Mouse (Mus musculus) embryonic facial prominence, embryonic 11.5 days (tissue): ENCODE results near the gene Trim47. TPM values are rescaled to one million over a fixed set of nuclear protein-coding genes. Genes with fewer than 3 reads are reported as not detected.
"Not testable (repeated sequence)": the region's sequence is repeated elsewhere in the genome, so short reads cannot be mapped to it uniquely, and the experiment has no call there.

Experiments
- ATAC-seq: fragments of 200-750 bp; cut with Nextera tagmentation; replicated peaks from 2 replicates; pipeline ENCODE4 v1.8.0; 2017; ENCODE audit warnings: low read depth; ENCODE audit not compliant: insufficient number of reproducible peaks, low FRiP score, low TSS enrichment
- DNase-seq: peaks from one replicate; pipeline ENCODE4 v3.0.0-alpha.2; 2015; ENCODE audit warnings: low spot score
- H3K27ac ChIP-seq: fragments of 300-500 bp; sonication (generic); replicated peaks from 2 replicates; pipeline ENCODE4 v1.5.1; 2014; ENCODE audit warnings: mild to moderate bottlenecking, low read depth, low read length, control low read depth
- H3K27me3 ChIP-seq: fragments of 300-500 bp; sonication (generic); 2 replicates; pipeline ENCODE4 v1.6.1; 2014; ENCODE audit warnings: mild to moderate bottlenecking, low read length, moderate library complexity, mixed read lengths; ENCODE audit not compliant: control insufficient read depth, insufficient read depth
- H3K36me3 ChIP-seq: fragments of 300-500 bp; sonication (generic); replicated peaks from 2 replicates; pipeline ENCODE4 v1.6.1; 2014; ENCODE audit warnings: low read depth, mild to moderate bottlenecking, low read length, moderate library complexity, mixed read lengths; ENCODE audit not compliant: control insufficient read depth, insufficient read depth
- H3K4me1 ChIP-seq: fragments of 300-500 bp; sonication (generic); 2 replicates; pipeline ENCODE4 v1.6.1; 2014; ENCODE audit warnings: low read length, mixed read lengths; ENCODE audit not compliant: control insufficient read depth, insufficient read depth
- H3K4me2 ChIP-seq: fragments of 300-500 bp; sonication (generic); 2 replicates; pipeline ENCODE4 v1.6.1; 2014; ENCODE audit warnings: low read depth, mild to moderate bottlenecking, control low read depth, low read length, moderate library complexity
- H3K4me3 ChIP-seq: fragments of 300-500 bp; sonication (generic); 2 replicates; pipeline ENCODE4 v1.5.1; 2014; ENCODE audit warnings: low read depth, low read length, control low read depth
- H3K9ac ChIP-seq: fragments of 300-500 bp; sonication (generic); replicated peaks from 2 replicates; pipeline ENCODE4 v1.6.1; 2014; ENCODE audit warnings: mild to moderate bottlenecking, control low read depth, low read length
- H3K9me3 ChIP-seq: fragments of 300-500 bp; sonication (generic); replicated peaks from 2 replicates; pipeline ENCODE4 v1.6.1; 2016; ENCODE audit warnings: mild to moderate bottlenecking, low read length, inconsistent platforms, mixed read lengths; ENCODE audit not compliant: control insufficient read depth
- WGBS: fragments of 180-500 bp; shearing (Covaris S2); extraction: QIAGEN DNeasy Blood & Tissue Kit; methylation state at CpG from one replicate; pipeline ENCODE4 v1.1.7; 2014; 5-methylcytosine and 5-hydroxymethylcytosine counted together
- polyA plus RNA-seq: library from polyadenylated mRNA; unstranded; fragments of >200 nt; fragmentation: Nextera tagmentation; extraction: Ambion mirVana; gene quantifications from 2 replicates; pipeline ENCODE4 v1.2.1, GENCODE M21; 2014

Trim47 gene
- polyA plus RNA-seq, 1 experiment from 2014 or later: 4.5 TPM

GRCm38 (mm10) chr11:116121731-116122245 is 5.2 kb downstream of the Trim47 start:
- H3K4me3 ChIP-seq, DNase-seq: not testable (repeated sequence)

DNA sequence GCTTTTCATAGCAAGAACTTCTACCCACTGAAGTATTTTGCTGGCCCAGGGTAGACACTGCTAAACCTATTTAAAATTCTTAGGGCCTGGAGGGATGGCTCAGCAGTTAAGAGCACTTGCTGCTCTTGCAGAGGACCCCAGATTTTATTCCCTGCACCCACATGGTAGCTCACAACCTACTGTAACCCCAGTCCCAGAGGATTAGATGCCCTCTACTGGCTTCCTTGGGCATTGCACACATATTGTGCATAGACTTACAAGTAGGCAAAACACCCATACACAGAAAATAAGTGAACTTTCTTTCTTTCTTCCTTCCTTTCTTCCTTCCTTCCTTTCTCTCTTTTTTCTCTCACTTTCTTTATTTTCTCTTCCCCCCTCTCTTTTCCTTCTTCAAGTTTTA is 9.2 kb downstream of the Trim47 start:
- no peaks in the 10 kb centered on the region for H3K9me3 ChIP-seq
- ATAC-seq (no peak), DNase-seq (no peak)
- H3K4me3 ChIP-seq: no peak overlapping the region
- no peaks in the 10 kb centered on the region for H3K4me1 ChIP-seq
- no peak overlapping the region for H3K9ac ChIP-seq
- H3K27me3 ChIP-seq: no peaks in the 10 kb centered on the region
- H3K27ac ChIP-seq: no peak overlapping the region
- no peaks in the 10 kb centered on the region for H3K36me3 ChIP-seq
- no peak overlapping the region for H3K4me2 ChIP-seq

More at GRCm38 (mm10) chr11:116121731-116122245, 5.2 kb downstream of the Trim47 start:
- ATAC-seq, H3K9ac ChIP-seq, H3K36me3 ChIP-seq, H3K9me3 ChIP-seq, H3K27ac ChIP-seq, H3K27me3 ChIP-seq, H3K4me2 ChIP-seq, H3K4me1 ChIP-seq: not testable (repeated sequence)
- 93% methylated on average over 8 of the region's 8 CpGs for WGBS

- no peak overlapping the region for H3K4me2 ChIP-seq
- no peaks in the 10 kb centered on the region for H3K36me3 ChIP-seq
- H3K9me3 ChIP-seq: no peaks in the 10 kb centered on the region
- DNase-seq: peak; percentile 64
- H3K9ac ChIP-seq: no peak overlapping the region
- no peaks in the 10 kb centered on the region for H3K27me3 ChIP-seq
- no peak overlapping the region for H3K4me3 ChIP-seq
- H3K4me1 ChIP-seq: no peaks in the 10 kb centered on the region
- H3K27ac ChIP-seq: 0 out of 2 replicates have a peak overlapping the region, but pooled peaks have one; percentile 13
- WGBS: 40% methylated on average over 12 of the region's 12 CpGs
- ATAC-seq: no peak
These were observed 9.8 kb downstream of the Trim47 start for GRCm38 (mm10) chr11:116117241-116117640.

DNA sequence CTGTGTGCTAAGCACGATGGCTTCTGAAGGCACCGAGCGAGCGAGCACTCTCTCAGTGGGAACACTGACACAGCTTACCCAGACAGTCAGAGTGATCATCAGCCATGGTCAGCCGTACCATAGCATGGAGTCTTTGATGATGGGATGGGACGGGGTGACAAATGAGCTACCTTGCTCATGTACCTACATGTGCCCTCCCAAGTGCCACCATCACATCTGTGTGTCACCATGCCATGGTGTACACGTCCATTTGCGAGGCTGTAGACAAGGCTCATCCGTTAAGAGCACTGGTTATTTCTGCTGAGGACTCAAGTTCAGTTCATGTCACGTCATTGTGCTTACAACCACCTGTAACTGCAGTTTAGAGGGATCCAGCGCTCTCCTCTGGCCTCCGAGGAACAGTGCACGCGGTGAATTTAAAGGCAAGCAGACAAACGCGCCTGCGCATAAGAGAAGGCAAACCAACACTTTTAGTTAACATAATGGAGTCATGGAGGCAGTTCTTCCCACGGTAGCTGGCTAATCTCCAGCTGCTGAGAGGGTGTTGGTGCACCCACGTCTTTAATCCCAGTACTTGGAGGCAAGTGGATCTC is 15.3 kb downstream of the Trim47 start:
- Histone ChIP-seq H3K4me1 (peaks cover 11% of the 10 kb centered on the region), H3K9ac (no peak overlapping the region), H3K4me3 (no peak overlapping the region), H3K27me3 (peaks cover 50% of the 10 kb centered on the region), H3K36me3 (no peaks in the 10 kb centered on the region), H3K9me3 (no peaks in the 10 kb centered on the region), H3K4me2 (no peak overlapping the region), H3K27ac (no peak overlapping the region)
- DNase-seq: no peak
- WGBS: 86% methylated on average over 19 of the region's 19 CpGs
- no peak for ATAC-seq

- Histone ChIP-seq H3K27me3 (peaks cover 53% of the 10 kb centered on the region), H3K4me2 (no peak overlapping the region), H3K4me3 (no peak overlapping the region), H3K36me3 (no peaks in the 10 kb centered on the region), H3K9me3 (no peaks in the 10 kb centered on the region), H3K4me1 (peaks cover 11% of the 10 kb centered on the region), H3K9ac (no peak overlapping the region), H3K27ac (no peak overlapping the region)
- WGBS: 74% methylated on average over 4 of the region's 4 CpGs
- no peak for DNase-seq
- ATAC-seq: no peak
These were observed 15.9 kb downstream of the Trim47 start for GRCm38 (mm10) chr11:116111067-116111466.

DNA sequence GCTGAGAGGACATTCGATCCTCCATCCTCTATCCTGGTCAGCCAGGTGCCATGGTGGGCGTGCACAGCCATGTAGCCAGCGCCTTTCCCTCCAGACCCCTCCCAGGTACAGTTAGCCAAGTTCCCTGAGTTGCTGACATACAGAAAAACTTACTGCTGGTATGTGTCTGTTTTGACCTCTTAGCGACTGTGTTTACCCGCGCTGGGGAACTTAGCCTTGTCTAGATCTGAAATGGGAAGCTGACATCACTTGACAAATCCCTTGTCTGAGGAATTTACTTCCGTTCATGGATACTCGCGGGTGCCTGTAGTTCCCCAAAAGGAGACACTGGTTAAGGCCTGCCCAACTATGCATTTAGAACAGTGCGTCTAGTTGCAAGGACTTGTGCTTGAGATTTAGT is 16.5 kb downstream of the Trim47 start:
- peaks cover 11% of the 10 kb centered on the region for H3K4me1 ChIP-seq
- DNase-seq: no peak

GRCm38 (mm10) chr11:116110131-116110530 is 16.9 kb downstream of the Trim47 start:
- no peak for ATAC-seq
- no peak for DNase-seq
- Histone ChIP-seq H3K4me1 (peaks cover 11% of the 10 kb centered on the region), H3K9me3 (no peaks in the 10 kb centered on the region), H3K4me2 (peak overlapping the region; percentile 49), H3K36me3 (no peaks in the 10 kb centered on the region), H3K9ac (peak overlapping the region; percentile 47; the same call in 1 of the 2 replicates), H3K4me3 (peak overlapping the region; percentile 36), H3K27ac (no peak overlapping the region), H3K27me3 (peaks cover 53% of the 10 kb centered on the region)
- 3% methylated on average over 33 of the region's 35 CpGs for WGBS

More for the DNA sequence above, 16.5 kb downstream of the Trim47 start:
- no peaks in the 10 kb centered on the region for H3K9me3 ChIP-seq
- no peak overlapping the region for H3K27ac ChIP-seq
- 28% methylated on average over 10 of the region's 10 CpGs for WGBS
- no peak overlapping the region for H3K9ac ChIP-seq
- no peaks in the 10 kb centered on the region for H3K36me3 ChIP-seq
- H3K4me3 ChIP-seq: peak overlapping the region; percentile 36; the same call in 1 of the 2 replicates
- peak overlapping the region; percentile 49 for H3K4me2 ChIP-seq
- H3K27me3 ChIP-seq: peaks cover 53% of the 10 kb centered on the region
- no peak for ATAC-seq

DNA sequence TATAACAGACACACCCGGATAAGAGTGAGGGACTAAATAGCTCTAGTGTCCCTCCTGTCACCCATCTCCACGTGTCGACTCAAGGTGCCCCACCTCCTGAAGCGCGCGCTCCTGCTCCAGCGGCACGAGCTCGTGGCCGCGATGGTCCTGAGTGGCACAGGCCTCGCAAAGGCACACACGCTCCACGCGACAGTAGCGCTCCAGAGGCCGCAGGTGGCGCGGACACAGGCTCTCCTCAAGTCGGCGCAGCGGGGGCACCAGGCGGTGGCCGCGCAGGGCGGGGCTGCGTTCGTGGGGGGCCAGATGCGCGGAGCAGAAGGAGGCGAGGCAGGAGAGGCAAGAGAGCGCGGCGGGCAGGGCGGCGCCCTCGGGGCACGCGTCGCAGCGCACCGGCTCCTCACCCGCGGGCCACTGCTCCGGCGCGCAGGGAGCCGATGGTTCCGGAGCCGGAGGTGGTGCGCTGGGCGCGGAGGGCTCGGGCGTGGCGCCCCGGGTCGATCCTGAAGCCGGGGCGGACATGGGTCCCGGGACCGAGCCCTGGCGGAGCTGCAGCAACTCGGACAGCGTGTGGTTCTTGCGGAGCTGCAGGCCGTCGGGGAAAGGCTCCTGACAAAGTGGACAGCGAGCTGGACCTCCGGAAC is 17.4 kb downstream of the Trim47 start:
- 1% methylated on average over 70 of the region's 70 CpGs for WGBS
- DNase-seq (no peak), ATAC-seq (no peak)
- H3K4me2 ChIP-seq: peak overlapping the region; percentile 49
- H3K9ac ChIP-seq: peak overlapping the region; percentile 47; the same call in 1 of the 2 replicates
- no peaks in the 10 kb centered on the region for H3K9me3 ChIP-seq
- H3K4me3 ChIP-seq: peak overlapping the region; percentile 36
- no peaks in the 10 kb centered on the region for H3K36me3 ChIP-seq
- peaks cover 11% of the 10 kb centered on the region for H3K4me1 ChIP-seq
- H3K27me3 ChIP-seq: peaks cover 53% of the 10 kb centered on the region
- no peak overlapping the region for H3K27ac ChIP-seq
